Mouse (Mus musculus) MEL (cell line): ENCODE measurements around the gene Foxd1. TPM values are rescaled to one million over a fixed set of nuclear protein-coding genes. Genes with fewer than 3 reads are reported as not detected.

Source experiments
- DNase-seq: peaks from one replicate; pipeline ENCODE4 v3.0.0; 2011; ENCODE audit warnings: low read depth, low spot score
- H3K27ac ChIP-seq: 2 replicates; pipeline ENCODE4 v1.5.1; 2012; ENCODE audit warnings: low read depth, mild to moderate bottlenecking, control low read depth, low read length, moderate library complexity; ENCODE audit not compliant: control insufficient read depth
- H3K27me3 ChIP-seq, 2 experiments: fragments of 150-350 bp in 1 of 2; sonication (generic) in 1 of 2; 2 replicates each; pipeline ENCODE4 v1.6.1; 2012; ENCODE audit warnings: low read length in 2 of 2, mild to moderate bottlenecking in 2 of 2, improper control_type of control experiment in 1 of 2, moderate library complexity in 1 of 2; ENCODE audit not compliant: insufficient read depth in 2 of 2, control insufficient read depth in 1 of 2
- H3K36me3 ChIP-seq, 2 experiments: 2 replicates each; pipeline ENCODE4 v1.6.1; 2012 to 2014; ENCODE audit warnings: low read length in 2 of 2, improper control_type of control experiment in 1 of 2, inconsistent platforms in 1 of 2, mild to moderate bottlenecking in 1 of 2; ENCODE audit not compliant: insufficient read depth in 2 of 2, control insufficient read depth in 1 of 2
- H3K4me1 ChIP-seq, 2 experiments: fragments of 150-350 bp in 1 of 2; sonication (generic) in 1 of 2; 2 replicates each; pipeline ENCODE4 v1.6.1; 2012; ENCODE audit warnings: low read length in 2 of 2, improper control_type of control experiment in 1 of 2, mild to moderate bottlenecking in 1 of 2; ENCODE audit not compliant: insufficient read depth in 2 of 2, control insufficient read depth in 1 of 2
- H3K4me3 ChIP-seq, 2 experiments: fragments of 150-350 bp in 1 of 2; sonication (generic) in 1 of 2; 2 replicates each; pipeline ENCODE4 v1.5.1; 2012; ENCODE audit warnings: low read depth in 2 of 2, low read length in 2 of 2, mild to moderate bottlenecking in 2 of 2, moderate library complexity in 2 of 2, control low read depth in 1 of 2, improper control_type of control experiment in 1 of 2; ENCODE audit not compliant: control insufficient read depth in 1 of 2, insufficient read depth in 1 of 2
- H3K79me2 ChIP-seq: 2 replicates; pipeline ENCODE4 v1.6.1; 2012; ENCODE audit warnings: mild to moderate bottlenecking, low read length, moderate library complexity; ENCODE audit not compliant: control insufficient read depth, poor library complexity, insufficient read depth
- H3K9ac ChIP-seq: 2 replicates; pipeline ENCODE4 v1.6.1; 2012; ENCODE audit warnings: low read depth, mild to moderate bottlenecking, control low read depth, low read length, moderate library complexity; ENCODE audit not compliant: control insufficient read depth, poor library complexity, severe bottlenecking
- H3K9me3 ChIP-seq: fragments of 150-350 bp; sonication (generic); replicated peaks from 2 replicates; pipeline ENCODE4 v1.6.1; 2012; ENCODE audit warnings: mild to moderate bottlenecking, low read length, improper control_type of control experiment, moderate library complexity; ENCODE audit not compliant: insufficient read depth
- BHLHE40 ChIP-seq: IDR thresholded peaks from 2 replicates; pipeline ENCODE4 v1.6.1; 2012; ENCODE audit warnings: low read depth, mild to moderate bottlenecking, inconsistent platforms, low read length, improper control_type of control experiment, borderline replicate concordance
- CHD1 ChIP-seq: IDR thresholded peaks from 2 replicates; pipeline ENCODE4 v1.6.1; 2012; ENCODE audit warnings: low read depth, mild to moderate bottlenecking, inconsistent platforms, low read length, improper control_type of control experiment
- CTCF ChIP-seq, 3 experiments: IDR thresholded peaks in 2 of 3; conservative IDR thresholded peaks in 1 of 3; 2 replicates each; pipeline ENCODE4 v1.5.1; 2011 to 2012; ENCODE audit warnings: low read length in 3 of 3, low read depth in 2 of 3, mild to moderate bottlenecking in 2 of 3, improper control_type of control experiment in 1 of 3, inconsistent platforms in 1 of 3, mixed read lengths in 1 of 3, moderate library complexity in 1 of 3; ENCODE audit not compliant: control insufficient read depth in 1 of 3, insufficient read depth in 1 of 3, poor library complexity in 1 of 3, severe bottlenecking in 1 of 3
- E2F4 ChIP-seq: IDR thresholded peaks from 2 replicates; pipeline ENCODE4 v1.6.1; 2011; ENCODE audit warnings: low read depth, low read length, improper control_type of control experiment, borderline replicate concordance
- ELF1 ChIP-seq: IDR thresholded peaks from 2 replicates; pipeline ENCODE4 v1.6.1; 2014; ENCODE audit warnings: low read depth, mild to moderate bottlenecking, inconsistent platforms, low read length, improper control_type of control experiment, moderate library complexity
- EP300 ChIP-seq, 2 experiments: IDR thresholded peaks; 2 replicates each; pipeline ENCODE4 v1.6.1; 2011; ENCODE audit warnings: improper control_type of control experiment in 2 of 2, low read length in 2 of 2, low read depth in 1 of 2, mild to moderate bottlenecking in 1 of 2
- GATA1 ChIP-seq: IDR thresholded peaks from 2 replicates; pipeline ENCODE4 v1.6.1; 2011; ENCODE audit warnings: low read depth, low read length, improper control_type of control experiment
- KAT2A ChIP-seq: conservative IDR thresholded peaks from 2 replicates; pipeline ENCODE4 v1.6.1; 2012; ENCODE audit warnings: low read depth, low read length, improper control_type of control experiment, inconsistent platforms
- MEF2A ChIP-seq: IDR thresholded peaks from 2 replicates; pipeline ENCODE4 v1.6.1; 2014; ENCODE audit warnings: low read depth, mild to moderate bottlenecking, inconsistent platforms, low read length, improper control_type of control experiment; ENCODE audit not compliant: poor library complexity, insufficient replicate concordance, severe bottlenecking; ENCODE audit errors: extremely low read depth
- MXI1 ChIP-seq: IDR thresholded peaks from 2 replicates; pipeline ENCODE4 v1.6.1; 2011; ENCODE audit warnings: mild to moderate bottlenecking, low read depth, low read length, improper control_type of control experiment
- MYB ChIP-seq: IDR thresholded peaks from 2 replicates; pipeline ENCODE4 v1.6.1; 2011; ENCODE audit warnings: mild to moderate bottlenecking, low read depth, low read length, improper control_type of control experiment
- MYC ChIP-seq: IDR thresholded peaks from 2 replicates; pipeline ENCODE4 v1.6.1; 2011; ENCODE audit warnings: low read depth, mild to moderate bottlenecking, low read length, improper control_type of control experiment, moderate library complexity
- NRF1 ChIP-seq: IDR thresholded peaks from 2 replicates; pipeline ENCODE4 v1.6.1; 2014; ENCODE audit warnings: low read depth, mild to moderate bottlenecking, inconsistent platforms, low read length, improper control_type of control experiment, moderate library complexity; ENCODE audit not compliant: poor library complexity, insufficient read depth, severe bottlenecking
- POLR2A ChIP-seq, 2 experiments: IDR thresholded peaks; 2 replicates each; pipeline ENCODE4 v1.6.1; 2011 to 2012; ENCODE audit warnings: low read length in 2 of 2, mild to moderate bottlenecking in 2 of 2, control low read depth in 1 of 2, improper control_type of control experiment in 1 of 2, low read depth in 1 of 2, moderate library complexity in 1 of 2; ENCODE audit not compliant: control insufficient read depth in 1 of 2, insufficient read depth in 1 of 2, poor library complexity in 1 of 2
- POLR2AphosphoS2 ChIP-seq: IDR thresholded peaks from 2 replicates; pipeline ENCODE4 v1.6.1; 2011; ENCODE audit warnings: low read length, improper control_type of control experiment
- RAD21 ChIP-seq: IDR thresholded peaks from 2 replicates; pipeline ENCODE4 v1.6.1; 2011; ENCODE audit warnings: mild to moderate bottlenecking, low read depth, low read length, improper control_type of control experiment
- SIN3A ChIP-seq: IDR thresholded peaks from 2 replicates; pipeline ENCODE4 v1.6.1; 2012; ENCODE audit warnings: low read length, improper control_type of control experiment, inconsistent platforms
- UBTF ChIP-seq: IDR thresholded peaks from 2 replicates; pipeline ENCODE4 v1.6.1; 2012; ENCODE audit warnings: low read depth, mild to moderate bottlenecking, inconsistent platforms, low read length, improper control_type of control experiment, moderate library complexity, borderline replicate concordance; ENCODE audit not compliant: insufficient read depth
- USF1 ChIP-seq: IDR thresholded peaks from 2 replicates; pipeline ENCODE4 v1.6.1; 2014; ENCODE audit warnings: low read depth, mild to moderate bottlenecking, inconsistent platforms, low read length, improper control_type of control experiment, moderate library complexity
- USF2 ChIP-seq, 2 experiments: IDR thresholded peaks; 2 replicates each; pipeline ENCODE4 v1.6.1; 2011 to 2012; ENCODE audit warnings: improper control_type of control experiment in 2 of 2, low read length in 2 of 2, borderline replicate concordance in 1 of 2, inconsistent platforms in 1 of 2, low read depth in 1 of 2, mild to moderate bottlenecking in 1 of 2; ENCODE audit not compliant: insufficient read depth in 1 of 2
- ZNF384 ChIP-seq: IDR thresholded peaks from 2 replicates; pipeline ENCODE4 v1.6.1; 2012; ENCODE audit warnings: low read depth, mild to moderate bottlenecking, inconsistent platforms, low read length, improper control_type of control experiment
- polyA plus RNA-seq, 2 experiments: library from polyadenylated mRNA; stranded (reverse) in 1 of 2; unstranded in 1 of 2; fragments of >175 nt in 1 of 2; fragments of >200 nt in 1 of 2; gene quantifications; 2 replicates each; pipeline versions ENCODE4 v1.2.1 to v1.2.4; 2012; ENCODE audit warnings: low replicate concordance in 2 of 2, low read depth in 1 of 2; ENCODE audit not compliant: insufficient read length in 2 of 2, insufficient read depth in 1 of 2, missing spikeins in 1 of 2
- total RNA-seq: library from RNA; depleted of rRNA; stranded (reverse); fragments of 300-350 nt; gene quantifications from 2 replicates; pipeline ENCODE4 v1.2.3, GENCODE M21; 2012

The Foxd1 gene
- total and polyA plus RNA-seq, 3 experiments, result not detected

- H3K4me1 ChIP-seq, result no peaks in the 10 kb centered on the region
- no peaks in the 10 kb centered on the region for H3K9me3 ChIP-seq
- H3K9ac ChIP-seq, result no peak overlapping the region
- no peaks in the 10 kb centered on the region for H3K27me3 ChIP-seq
- DNase-seq, result no peak
- no peak overlapping the region for H3K4me3 ChIP-seq
- TF ChIP-seq RAD21, result no peak
- no peak for TF ChIP-seq UBTF
- TF ChIP-seq GATA1, result no peak
- TF ChIP-seq CHD1, result no peak
- no peak for TF ChIP-seq NRF1
- no peaks in the 10 kb centered on the region for H3K36me3 ChIP-seq
- no peaks in the 10 kb centered on the region for H3K79me2 ChIP-seq
- no peak overlapping the region for H3K27ac ChIP-seq
Measured at GRCm38 (mm10) chr13:98355559-98356111, 1.6 kb downstream of the Foxd1 start.

- Histone ChIP-seq H3K4me1 (no peaks in the 10 kb centered on the region), H3K4me3 (no peak overlapping the region), H3K9ac (no peak overlapping the region), H3K36me3 (no peaks in the 10 kb centered on the region), H3K27ac (no peak overlapping the region), H3K79me2 (no peaks in the 10 kb centered on the region), H3K9me3 (no peaks in the 10 kb centered on the region), H3K27me3 (no peaks in the 10 kb centered on the region)
- no peak for DNase-seq
- TF ChIP-seq MYC (no peak), USF2 (IDR thresholded peaks at IDR 0.05; ENCODE audit: borderline replicate concordance in 1 of 2, insufficient read depth in 1 of 2, low read depth in 1 of 2, low read length in 2 of 2) (no peak), ZNF384 (no peak), BHLHE40 (no peak), ELF1 (no peak), POLR2AphosphoS2 (no peak), KAT2A (no peak), MEF2A (no peak), USF1 (no peak), POLR2A (IDR thresholded peaks at IDR 0.05; ENCODE audit: control insufficient read depth in 1 of 2, insufficient read depth in 1 of 2, low read depth in 1 of 2, low read length in 2 of 2, poor library complexity in 1 of 2) (no peak), MYB (no peak), CTCF (IDR thresholded peaks at IDR 0.05 in 2 of 3, conservative IDR thresholded peaks at IDR 0.05 in 1 of 3; ENCODE audit: control insufficient read depth in 1 of 3, insufficient read depth in 1 of 3, low read depth in 2 of 3, low read length in 3 of 3, poor library complexity in 1 of 3, severe bottlenecking in 1 of 3) (no peak), MXI1 (no peak), E2F4 (no peak), EP300 (IDR thresholded peaks at IDR 0.05; ENCODE audit: low read depth in 1 of 2, low read length in 2 of 2) (no peak), SIN3A (no peak)
Measured at GRCm38 (mm10) chr13:98356176-98356972, 2.3 kb downstream of the Foxd1 start.
